Mouse (Mus musculus) Patski (cell line): ENCODE results near the gene Syngr4. TPM values are rescaled to one million over a fixed set of nuclear protein-coding genes. Genes with fewer than 3 reads are reported as not detected.

Experiments
- ATAC-seq: fragments of 100-300 bp; one replicate; pipeline ENCODE4 v1.8.0; 2021
- CTCF ChIA-PET: fragments of 350-600 bp; sonication (Branson Sonifier 250); formaldehyde crosslinking; loops from one replicate; lab custom pipeline; 2022; ENCODE audit warnings: inconsistent platforms; lab: Charles Lee
- POLR2A ChIA-PET: fragments of 350-600 bp; sonication (Branson Sonifier 250); formaldehyde crosslinking; loops from one replicate; lab custom pipeline; 2022; ENCODE audit warnings: antibody characterized with exemption, inconsistent platforms; lab: Charles Lee
- DNase-seq: peaks from one replicate; pipeline ENCODE4 v3.0.0-alpha.2; 2011; ENCODE audit warnings: low read depth, low spot score
- H3K27me3 ChIP-seq: fragments of 371-371 bp; one replicate; pipeline ENCODE4 v1.5.1; 2021
- CTCF ChIP-seq: fragments of 100-300 bp; IDR thresholded peaks from one replicate; pipeline ENCODE4 v1.5.1; 2021
- in situ Hi-C: fragments of 300-500 bp; cut with MboI; formaldehyde crosslinking; loops from 3 replicates; pipeline ENCODE4 v1.11.1; 2018; ENCODE audit warnings: low pct_unique_long_range_greater_than_20kb, mixed read lengths
- polyA plus RNA-seq: library from polyadenylated mRNA; unstranded; gene quantifications from one replicate; pipeline ENCODE4 v1.2.3, GENCODE M21; 2021

The Syngr4 gene
- polyA plus RNA-seq, 1 experiment from 2014 or later: 0.63 TPM

DNA sequence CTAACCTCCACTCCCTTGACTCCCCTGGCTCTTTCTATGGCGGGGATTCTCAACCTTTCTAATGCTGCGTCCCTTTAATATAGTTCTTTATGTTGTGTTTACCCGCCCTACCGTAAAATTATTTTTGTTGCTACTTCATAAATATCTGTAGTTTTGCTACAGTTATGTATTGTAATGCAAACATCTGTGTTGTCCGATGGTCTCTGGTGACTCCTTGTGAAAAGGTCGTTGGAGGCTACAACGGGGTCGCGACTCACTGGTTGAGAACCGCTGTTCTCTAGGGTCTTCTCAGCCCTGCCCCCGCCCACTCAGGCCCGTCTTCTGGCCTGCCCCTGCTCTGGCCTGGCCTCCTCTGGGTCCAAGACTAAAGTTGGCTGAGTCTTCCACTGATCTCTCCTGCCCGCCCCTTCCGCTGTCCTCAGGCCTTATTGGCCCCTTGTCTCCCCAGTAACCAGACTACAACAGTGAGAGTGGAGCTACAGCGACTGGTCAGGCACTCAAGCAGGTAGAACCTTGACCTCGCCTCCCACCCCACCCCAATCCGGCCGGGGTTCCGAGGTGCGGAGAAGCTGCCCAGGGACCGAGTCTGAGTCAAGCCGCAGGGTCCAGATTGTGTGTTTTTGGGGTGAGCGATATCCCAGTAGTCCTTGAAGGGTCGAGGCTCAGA lies 27.4 kb upstream of the Syngr4 start, which contains the start of gene Ccdc114:
Gene Ccdc114 (plus strand): TSS at position 311 of the 667 bp plus-strand sequence.
- TF ChIP-seq CTCF: no peak
- DNase-seq: no peak
- no peak for ATAC-seq
- ChIA-PET POLR2A (no interaction called here), CTCF (no interaction called here)
- no peaks in the 10 kb centered on the region for H3K27me3 ChIP-seq
- in situ Hi-C loops: no loop called here

DNA sequence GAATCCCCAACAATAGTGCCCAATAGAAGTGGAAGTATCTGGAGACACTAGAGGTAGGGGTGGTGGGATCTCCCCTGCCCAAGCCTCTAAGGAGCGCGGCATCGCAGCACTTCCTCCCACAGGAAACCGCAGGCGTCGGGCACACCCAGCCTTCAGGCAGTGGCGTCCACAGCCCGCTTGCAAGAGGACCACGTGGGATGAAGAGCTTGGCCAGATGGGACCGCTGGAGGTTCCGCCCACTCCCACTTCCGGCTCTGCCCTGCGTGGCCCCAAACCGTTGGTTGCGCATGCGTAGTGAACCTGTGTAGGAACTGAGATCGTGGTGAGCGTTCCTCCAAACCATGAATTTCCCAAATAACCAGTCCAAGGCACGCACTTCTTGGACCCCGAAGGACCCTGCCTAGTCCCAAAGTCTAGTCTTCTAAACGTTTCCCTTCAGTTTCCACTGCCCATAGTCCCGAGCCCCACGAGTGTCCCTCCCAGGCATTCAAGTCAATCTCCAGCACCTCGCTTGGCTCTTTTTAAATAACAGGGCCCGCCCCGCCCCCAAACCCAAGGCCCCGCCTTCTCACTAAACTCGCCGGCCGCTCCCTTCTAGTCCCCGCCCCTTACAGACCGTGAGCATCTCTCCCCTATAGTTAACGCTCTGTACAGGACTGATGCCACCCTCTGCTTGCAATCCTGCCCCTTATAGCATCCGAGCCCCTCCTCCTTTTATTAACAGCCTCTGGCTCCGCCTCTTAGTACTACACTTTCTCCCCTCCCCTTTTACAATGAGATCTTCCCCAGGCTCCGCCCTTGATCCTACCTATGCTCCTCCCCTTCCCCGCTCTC lies 26.6 kb upstream of the Syngr4 start:
- no peak for TF ChIP-seq CTCF
- ChIA-PET POLR2A (no interaction called here), CTCF (interaction anchor here (1.5 kb wide), 1 partner anchor 10 kb away, joined by 5 read pairs; no protein-coding TSS in a partner anchor)
- ATAC-seq (peak; percentile 32), DNase-seq (no peak)
- H3K27me3 ChIP-seq: no peaks in the 10 kb centered on the region
- in situ Hi-C loops: no loop called here

DNA sequence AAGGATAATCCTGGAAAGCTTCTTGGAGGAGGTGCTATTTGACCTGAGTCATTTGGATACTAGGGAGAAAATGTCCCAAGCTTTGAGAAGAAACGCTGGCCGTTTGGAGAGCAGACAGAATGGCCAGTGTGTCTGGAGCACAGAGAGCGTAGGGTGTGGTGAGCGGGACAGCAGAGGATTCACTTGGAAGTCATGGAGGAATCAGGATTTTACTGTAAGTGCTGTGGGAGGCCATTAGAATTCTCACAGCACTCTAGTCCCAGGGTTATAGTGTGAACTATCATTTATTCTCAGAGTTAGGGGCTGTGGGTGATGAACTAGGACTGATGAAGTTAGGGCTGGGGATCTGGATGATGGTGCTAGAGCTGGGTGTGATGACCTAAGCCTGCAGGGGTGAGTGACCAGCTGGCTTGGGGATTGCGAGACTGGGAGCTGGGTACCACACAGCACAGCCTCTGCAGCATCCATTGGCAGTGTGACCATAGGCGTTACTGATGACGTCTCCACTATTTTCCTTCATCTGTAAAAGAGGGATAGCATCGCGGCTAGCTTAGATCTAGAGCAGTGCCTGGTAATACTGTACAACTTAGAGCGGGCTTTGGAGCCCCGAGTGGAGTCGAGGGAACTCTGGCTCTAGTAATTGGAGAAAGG lies 25.6 kb upstream of the Syngr4 start:
- TF ChIP-seq CTCF: no peak
- in situ Hi-C loops: no loop called here
- no peak for DNase-seq
- ChIA-PET CTCF (interaction anchor here (1.5 kb wide), 1 partner anchor 11 kb away, joined by 5 read pairs; no protein-coding TSS in a partner anchor), POLR2A (no interaction called here)
- no peaks in the 10 kb centered on the region for H3K27me3 ChIP-seq
- ATAC-seq: no peak

DNA sequence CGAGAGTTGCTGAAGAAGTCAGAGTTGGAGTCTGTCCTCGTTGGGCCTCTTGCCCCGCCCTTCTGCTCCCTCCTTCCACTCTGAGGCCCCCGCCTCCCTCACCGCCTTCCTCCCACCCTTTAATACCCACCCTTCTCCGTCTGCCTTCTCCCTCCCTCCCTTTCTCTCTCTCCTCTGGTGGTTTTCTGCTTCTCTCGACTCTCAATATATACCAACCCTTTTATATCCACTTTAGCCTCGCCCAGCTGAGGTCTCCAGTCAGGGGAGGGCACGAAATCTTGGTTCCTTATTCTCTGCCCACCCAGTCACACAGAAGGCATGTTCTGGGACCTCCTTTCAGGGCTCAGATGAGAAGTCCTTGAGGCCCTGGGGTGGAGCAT lies 24.7 kb upstream of the Syngr4 start, which contains the start of gene Emp3:
Gene Emp3 (minus strand): TSS at position 163 of the 380 bp plus-strand sequence.
- no peaks in the 10 kb centered on the region for H3K27me3 ChIP-seq
- ATAC-seq: no peak
- ChIA-PET POLR2A (no interaction called here), CTCF (no interaction called here)
- in situ Hi-C loops: no loop called here
- no peak for DNase-seq
- no peak for TF ChIP-seq CTCF

DNA sequence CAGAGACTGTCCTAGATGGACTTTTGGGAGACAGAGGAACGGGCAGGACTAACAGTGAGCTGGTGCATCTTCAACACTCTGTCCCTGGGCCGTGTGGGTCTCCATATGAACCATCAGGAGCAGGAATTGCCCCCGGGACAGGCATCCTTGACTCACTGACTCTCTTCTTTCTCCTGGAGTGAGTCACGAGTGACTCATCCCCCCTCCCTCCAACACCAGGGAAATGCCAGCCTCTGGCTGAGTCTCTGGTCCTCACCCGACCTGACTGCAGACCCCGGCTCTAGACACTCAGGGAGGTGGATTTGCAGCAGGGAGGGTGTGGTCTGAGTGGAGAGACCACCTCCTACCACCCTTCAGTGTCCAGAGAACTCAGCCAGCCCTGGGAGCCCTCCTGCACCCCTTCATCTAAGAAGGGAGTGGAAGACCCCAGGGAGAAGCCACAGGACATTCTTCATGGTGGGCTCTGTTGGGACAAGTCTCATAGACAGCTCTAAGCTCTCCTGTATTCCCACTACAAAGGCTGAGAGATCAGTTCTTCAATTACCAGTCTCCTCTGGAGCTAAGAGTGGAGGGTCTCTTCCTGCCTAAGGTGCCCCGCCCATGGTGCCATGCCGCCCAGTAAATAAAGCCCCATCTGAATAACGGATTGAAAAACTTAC lies 24.2 kb upstream of the Syngr4 start:
- in situ Hi-C loops: no loop called here
- DNase-seq (peak; percentile 56), ATAC-seq (peak; percentile 60)
- H3K27me3 ChIP-seq: no peaks in the 10 kb centered on the region
- CTCF ChIA-PET: no interaction called here
- no peak for TF ChIP-seq CTCF
- POLR2A ChIA-PET: interaction anchor here (1.8 kb wide), 1 partner anchor 47 kb away, joined by 5 read pairs; no protein-coding TSS in a partner anchor

DNA sequence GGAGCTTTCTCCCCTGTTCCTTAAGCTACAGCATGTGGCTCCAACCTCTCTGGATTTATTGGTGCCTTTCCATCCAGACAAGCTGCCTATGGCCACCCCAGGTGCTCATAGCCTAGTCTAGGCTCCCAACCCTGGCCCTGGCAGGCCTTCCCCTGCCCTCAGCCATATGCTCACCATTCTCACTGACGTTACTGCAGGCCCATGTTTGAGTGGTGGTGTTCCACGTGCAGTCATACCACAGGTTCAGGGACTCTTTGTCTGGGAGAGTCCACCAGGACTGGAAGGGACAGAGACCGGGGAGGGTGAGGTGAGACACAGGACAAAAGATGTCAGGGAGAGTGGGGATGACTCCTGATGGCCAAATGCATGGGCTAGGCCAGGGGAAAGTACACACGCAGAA lies 23.2 kb upstream of the Syngr4 start:
- no peak for ATAC-seq
- no peak for DNase-seq
- POLR2A ChIA-PET: interaction anchor here (0.9 to 1.8 kb wide), 3 partner anchors 22 to 46 kb away, joined by 3 to 5 read pairs (median 3); no protein-coding TSS in a partner anchor

DNA sequence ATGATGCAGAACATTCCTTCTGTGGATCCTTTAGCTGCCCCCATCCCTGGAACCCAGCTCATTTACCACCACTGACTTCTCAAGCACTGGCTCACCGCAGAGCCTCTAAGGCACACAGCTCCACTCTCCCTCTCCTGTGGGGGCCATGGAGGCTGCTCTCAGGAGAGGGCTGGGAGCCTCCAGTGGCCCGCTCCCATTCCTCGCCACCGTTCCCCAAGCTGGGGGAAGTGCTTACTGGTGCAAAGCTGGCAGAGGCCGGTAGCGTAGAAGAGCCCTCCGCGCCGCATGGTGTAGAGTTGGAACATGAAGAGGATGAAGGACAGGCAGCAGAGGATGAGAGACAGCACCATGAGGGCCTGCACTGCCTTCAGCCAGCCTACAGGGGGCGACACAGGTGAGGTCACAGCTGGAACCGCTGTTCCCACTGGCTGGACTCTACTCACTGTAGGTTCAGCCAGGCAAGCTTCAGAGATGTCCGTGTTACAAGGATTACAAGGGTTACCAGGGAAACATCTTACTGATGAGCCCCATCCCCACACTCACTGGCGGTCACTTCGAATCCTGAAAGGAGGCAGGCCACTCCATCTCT lies 22.7 kb upstream of the Syngr4 start:
- POLR2A ChIA-PET: interaction anchor here (0.9 to 1.8 kb wide), 3 partner anchors 22 to 46 kb away, joined by 3 to 5 read pairs (median 3); no protein-coding TSS in a partner anchor
- ATAC-seq: no peak
- CTCF ChIA-PET: interaction anchor here (1.3 to 1.4 kb wide), 2 partner anchors 9 to 46 kb away, joined by 3 to 5 read pairs; partner anchors contain the start of gene Kdelr1

More for the DNA sequence above, 23.2 kb upstream of the Syngr4 start:
- TF ChIP-seq CTCF: no peak
- in situ Hi-C loops: no loop called here
- H3K27me3 ChIP-seq: no peaks in the 10 kb centered on the region
- CTCF ChIA-PET: interaction anchor here (1.3 to 1.4 kb wide), 2 partner anchors 9 to 47 kb away, joined by 3 to 5 read pairs; partner anchors contain the start of gene Kdelr1

DNA sequence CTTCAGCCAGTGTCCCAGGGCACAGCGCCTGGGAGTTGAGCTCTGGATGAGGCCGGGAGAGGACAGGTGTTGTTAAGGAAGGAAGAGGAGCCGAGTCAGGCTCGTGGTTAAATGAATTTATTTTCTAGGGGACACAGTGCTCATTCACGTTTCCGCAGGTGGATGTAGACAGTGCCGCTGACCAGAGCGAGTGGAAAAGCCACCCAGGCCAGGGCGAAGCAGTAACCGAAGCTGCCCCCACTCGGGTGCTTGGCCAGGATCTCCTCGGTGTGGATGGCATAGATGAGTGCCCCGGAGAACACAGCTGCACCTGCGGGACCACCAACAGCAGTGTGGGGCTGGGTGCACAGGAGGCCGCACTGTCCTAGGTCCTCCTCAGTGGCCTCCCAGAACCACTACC lies 21.4 kb upstream of the Syngr4 start:
- POLR2A ChIA-PET: no interaction called here
- TF ChIP-seq CTCF: no peak
- in situ Hi-C loops: no loop called here

More for the DNA sequence above, 22.7 kb upstream of the Syngr4 start:
- TF ChIP-seq CTCF: no peak
- H3K27me3 ChIP-seq: no peaks in the 10 kb centered on the region
- in situ Hi-C loops: no loop called here
- DNase-seq: no peak

DNA sequence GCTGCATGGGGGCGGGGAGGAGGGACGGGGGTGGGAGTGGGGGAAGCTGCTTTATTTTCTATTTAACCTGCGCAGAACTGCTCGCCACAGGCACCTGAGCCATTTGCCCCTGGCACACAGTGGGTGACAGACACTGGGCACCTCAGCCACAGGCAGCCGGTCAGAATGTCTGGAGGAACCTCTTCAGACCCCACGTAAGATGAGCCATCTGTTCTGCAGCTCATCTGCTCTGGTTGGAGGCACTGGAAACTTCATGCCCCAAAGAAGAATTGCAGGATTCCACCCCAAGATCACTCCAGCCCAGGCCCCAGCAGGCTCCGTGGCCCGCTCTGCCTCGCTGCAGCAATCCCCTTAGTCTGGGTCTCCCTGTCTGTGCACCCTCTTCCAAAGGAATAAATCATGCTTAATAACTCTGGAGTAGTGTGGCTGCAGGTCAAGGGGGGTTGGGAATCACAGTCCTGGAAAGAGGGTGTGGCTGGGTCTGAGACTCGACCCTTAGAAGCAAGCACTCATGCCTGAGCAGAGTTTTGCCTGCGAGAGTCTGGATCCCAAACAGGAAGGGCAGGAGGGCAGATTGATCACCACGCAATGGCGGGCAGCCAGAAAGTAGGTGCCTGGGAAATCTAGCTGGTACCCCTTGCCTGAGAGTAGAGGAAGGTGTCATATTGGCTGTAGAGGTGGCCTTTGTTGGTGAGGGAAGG lies 20.6 kb upstream of the Syngr4 start:
- ATAC-seq (no peak), DNase-seq (no peak)
- in situ Hi-C loops: no loop called here
- ChIA-PET POLR2A (no interaction called here), CTCF (no interaction called here)
- H3K27me3 ChIP-seq: no peaks in the 10 kb centered on the region
- TF ChIP-seq CTCF: no peak

More for the DNA sequence above, 21.4 kb upstream of the Syngr4 start:
- DNase-seq: no peak
- H3K27me3 ChIP-seq: no peaks in the 10 kb centered on the region
- CTCF ChIA-PET: no interaction called here
- ATAC-seq: no peak
